Mouse (Mus musculus) lung, postnatal 36 days (tissue): Measurements from ENCODE around the gene Fam178b.
A peak's percentile ranks its signal among the peaks of the same experiment; 100 is the strongest.
"Not testable (repeated sequence)": the region's sequence is repeated elsewhere in the genome, so short reads cannot be mapped to it uniquely, and the experiment has no call there.

Experiments used
- DNase-seq: peaks from one replicate; pipeline ENCODE4 v3.0.0; 2022; ENCODE audit warnings: mixed read lengths

Gene Fam178b

GRCm38 (mm10) chr1:36540807-36541206 lies 142.2 kb downstream of the Fam178b start:
- DNase-seq, result no peak

GRCm38 (mm10) chr1:36540132-36540531 lies 142.9 kb downstream of the Fam178b start:
- no peak for DNase-seq

GRCm38 (mm10) chr1:36539186-36539585 lies 143.8 kb downstream of the Fam178b start, which contains the start of gene Gm42417:
Gene Gm42417, minus strand, starts transcription at chr1:36539429.
- peak; percentile 91 for DNase-seq

GRCm38 (mm10) chr1:36538727-36539126 lies 144.3 kb downstream of the Fam178b start:
- no peak for DNase-seq

- DNase-seq, result not testable (repeated sequence)
These were observed 146.2 kb downstream of the Fam178b start, which contains the start of gene Ankrd23 for GRCm38 (mm10) chr1:36536783-36537182. Gene Ankrd23, minus strand, starts transcription at chr1:36536883.

GRCm38 (mm10) chr1:36536397-36536728 lies 146.6 kb downstream of the Fam178b start:
- DNase-seq, result no peak

DNA sequence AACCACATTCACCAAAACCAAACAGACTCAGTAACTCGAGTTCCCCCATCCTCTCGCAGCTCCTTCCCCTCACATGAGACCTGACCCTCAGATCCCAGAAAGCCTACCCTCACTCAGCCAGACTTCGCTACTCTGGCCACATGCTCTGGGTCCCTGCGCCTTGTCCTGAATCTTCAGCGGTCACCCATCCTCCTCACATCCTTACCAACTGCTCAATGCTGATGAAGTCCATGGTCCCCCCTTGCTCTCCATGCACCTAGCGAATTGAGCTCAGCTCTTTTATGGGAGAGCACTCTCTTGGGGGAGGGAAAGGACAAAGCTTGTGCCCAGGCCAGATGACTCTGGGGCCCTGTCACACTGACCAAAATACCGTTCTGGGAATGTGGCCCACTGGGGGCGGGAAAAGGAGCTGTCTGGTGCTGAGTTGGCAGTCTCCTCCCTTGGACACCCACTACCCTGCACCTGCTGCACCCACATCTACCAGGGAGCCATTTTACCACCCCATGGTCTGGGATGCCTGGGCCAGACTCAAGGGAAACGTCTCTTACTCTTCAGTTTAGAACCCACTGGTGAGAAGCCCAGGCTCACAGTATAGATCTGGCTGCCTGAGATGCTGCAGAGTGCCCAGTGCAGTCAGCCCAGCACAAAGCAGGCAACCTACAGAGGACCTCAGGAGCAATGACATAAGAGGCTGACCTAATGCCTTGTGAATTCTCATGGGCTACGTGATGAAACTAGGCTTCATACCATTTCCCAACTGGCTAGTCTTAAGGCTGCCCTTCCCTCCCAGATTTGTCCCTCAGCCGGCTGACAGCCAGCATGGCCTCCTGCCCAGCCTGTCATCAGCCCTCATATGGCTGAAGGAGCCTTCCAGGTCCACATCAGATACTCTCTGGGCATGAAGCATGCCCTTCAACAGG lies 147.2 kb downstream of the Fam178b start:
- peak; percentile 67 for DNase-seq

GRCm38 (mm10) chr1:36534595-36535058 lies 148.4 kb downstream of the Fam178b start:
- DNase-seq, result peak; percentile 44

GRCm38 (mm10) chr1:36533546-36533945 lies 149.4 kb downstream of the Fam178b start:
- no peak for DNase-seq

DNA sequence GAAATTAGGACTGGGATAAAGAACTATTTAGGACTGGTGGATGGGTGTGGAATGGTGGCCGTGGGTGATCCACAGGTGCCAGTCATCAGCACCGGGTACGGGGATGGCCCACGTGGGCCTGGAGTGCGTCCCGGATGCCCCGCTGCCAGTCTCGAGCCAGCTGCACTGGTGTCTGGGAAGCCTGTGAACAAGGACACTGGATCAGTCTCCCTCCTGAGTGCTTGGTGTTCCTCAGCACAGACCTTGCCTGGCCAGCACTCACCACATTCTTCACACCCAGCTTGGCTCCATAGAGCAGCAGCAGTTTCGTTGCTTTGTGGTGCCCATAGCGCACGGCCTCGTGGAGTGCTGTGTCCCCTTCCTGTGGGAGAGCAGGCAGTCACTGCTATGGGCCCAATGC lies 151.5 kb downstream of the Fam178b start:
- DNase-seq, result no peak

DNA sequence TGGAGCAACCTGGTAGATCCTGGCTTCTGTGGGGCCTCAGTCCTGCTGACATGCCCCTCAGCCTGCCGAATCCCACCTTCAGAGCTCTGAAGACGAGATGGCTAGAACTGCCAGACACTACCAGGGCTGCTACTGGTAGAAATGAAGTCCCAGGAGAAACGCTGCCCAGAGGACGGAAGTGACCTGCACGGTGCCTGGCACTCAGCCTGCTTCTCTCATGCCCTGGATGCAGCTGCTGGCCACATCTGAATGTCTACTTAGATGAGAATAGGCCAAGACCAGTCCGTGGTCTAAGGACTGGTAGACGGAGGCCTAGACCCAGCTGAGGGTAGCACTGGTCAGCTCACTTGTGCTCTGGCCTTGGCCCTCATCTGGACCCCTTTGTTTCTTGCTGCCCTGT lies 152.0 kb downstream of the Fam178b start:
- DNase-seq, result no peak

GRCm38 (mm10) chr1:36530485-36530884 lies 152.5 kb downstream of the Fam178b start:
- no peak for DNase-seq

GRCm38 (mm10) chr1:36529875-36530274 lies 153.1 kb downstream of the Fam178b start:
- no peak for DNase-seq

DNA sequence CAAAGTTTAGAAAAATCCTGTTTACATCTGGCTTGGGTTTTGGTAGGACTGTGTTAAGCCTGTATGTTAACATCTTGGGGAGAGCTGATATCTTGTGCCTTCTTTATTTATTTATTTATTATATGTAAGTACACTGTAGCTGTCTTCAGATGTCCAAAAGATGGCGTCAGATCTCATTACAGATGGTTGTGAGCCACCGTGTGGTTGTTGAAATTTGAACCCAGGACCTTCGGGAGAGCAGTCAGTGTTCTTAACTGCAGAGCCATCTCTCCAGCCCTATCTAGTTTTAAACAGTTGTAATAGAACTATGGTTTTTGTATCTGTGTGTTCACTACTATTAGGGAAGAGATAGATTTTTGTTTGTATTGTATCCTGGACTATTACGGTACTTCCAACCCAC lies 153.7 kb downstream of the Fam178b start:
- no peak for DNase-seq

- no peak for DNase-seq
These were observed 154.6 kb downstream of the Fam178b start for GRCm38 (mm10) chr1:36528351-36528750.

- DNase-seq, result no peak
These were observed 156.1 kb downstream of the Fam178b start for GRCm38 (mm10) chr1:36526903-36527302.

DNA sequence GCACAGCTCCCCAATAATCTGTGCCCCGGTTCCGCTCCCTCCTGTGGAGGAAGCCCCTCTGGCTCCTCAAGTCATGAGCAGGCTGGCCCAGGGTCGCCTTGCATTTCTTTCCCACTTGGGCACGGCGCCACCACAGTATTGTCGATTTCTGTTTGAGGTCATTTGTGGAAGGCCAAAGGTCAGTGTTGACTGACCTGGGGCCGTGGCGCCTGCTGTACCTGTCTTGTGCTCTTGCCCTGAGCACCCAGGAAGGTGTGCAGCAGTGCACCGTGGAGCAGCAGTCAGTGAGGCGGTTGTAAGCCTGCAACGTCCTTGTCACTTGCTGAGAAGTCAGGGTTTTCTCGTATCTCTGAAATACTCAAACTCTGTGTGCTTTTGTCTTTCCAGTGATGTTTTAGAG lies 157.2 kb downstream of the Fam178b start:
- DNase-seq, result no peak

- DNase-seq, result no peak
These were observed 158.9 kb downstream of the Fam178b start for GRCm38 (mm10) chr1:36524058-36524457.

DNA sequence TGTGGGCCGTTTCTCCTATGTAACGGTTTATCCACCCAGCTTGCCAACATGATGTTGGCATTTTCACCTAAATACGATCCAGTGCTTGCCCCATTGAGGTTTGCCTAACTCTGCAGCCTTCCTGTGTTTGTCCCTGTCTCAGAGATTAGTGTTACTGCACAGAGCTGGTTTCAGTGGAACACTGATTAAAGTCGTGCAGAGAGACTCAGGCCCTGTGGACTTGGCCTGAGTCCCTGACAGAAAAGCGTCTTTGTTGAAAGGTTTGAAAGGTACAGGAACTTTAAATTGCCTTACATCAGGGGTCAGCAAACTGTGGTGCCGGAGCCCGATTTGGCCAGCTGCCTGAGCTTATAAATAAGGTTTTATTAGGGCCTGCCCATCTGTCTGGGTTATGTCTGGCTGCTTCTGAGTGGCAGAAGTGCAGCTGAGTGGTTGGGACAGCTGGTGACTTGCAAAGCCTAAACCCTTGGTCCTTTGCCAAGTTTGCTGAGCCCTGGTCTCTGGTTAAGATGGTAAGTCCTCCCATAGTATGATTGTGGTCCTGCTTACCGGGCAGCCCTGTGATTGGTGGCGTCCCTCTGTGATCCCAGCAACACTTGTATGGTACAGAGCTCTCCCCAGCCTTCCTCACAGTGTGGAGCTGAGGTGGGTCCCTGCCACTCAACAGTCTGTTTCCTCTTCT lies 159.5 kb downstream of the Fam178b start:
- DNase-seq, result no peak

DNA sequence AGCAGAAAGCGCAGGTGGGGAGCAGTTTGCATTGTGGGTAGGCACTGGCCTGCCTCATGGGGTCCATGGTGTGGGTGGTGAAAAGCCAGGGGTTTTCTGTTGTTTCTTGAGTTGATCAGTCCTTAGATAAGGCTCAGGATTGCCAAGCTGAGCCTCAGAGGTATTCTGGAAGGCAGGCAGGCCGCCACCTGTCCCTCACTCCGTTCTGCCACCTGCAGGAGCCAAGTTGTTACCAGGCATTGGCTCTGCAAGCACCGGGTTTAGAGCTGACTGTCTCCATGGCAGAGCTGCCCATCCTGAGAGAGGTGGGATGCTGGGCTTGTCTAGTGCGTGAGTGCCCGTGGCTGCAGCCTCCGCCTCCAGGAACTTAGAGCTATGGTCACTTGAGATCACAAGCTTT lies 160.8 kb downstream of the Fam178b start:
- no peak for DNase-seq

DNA sequence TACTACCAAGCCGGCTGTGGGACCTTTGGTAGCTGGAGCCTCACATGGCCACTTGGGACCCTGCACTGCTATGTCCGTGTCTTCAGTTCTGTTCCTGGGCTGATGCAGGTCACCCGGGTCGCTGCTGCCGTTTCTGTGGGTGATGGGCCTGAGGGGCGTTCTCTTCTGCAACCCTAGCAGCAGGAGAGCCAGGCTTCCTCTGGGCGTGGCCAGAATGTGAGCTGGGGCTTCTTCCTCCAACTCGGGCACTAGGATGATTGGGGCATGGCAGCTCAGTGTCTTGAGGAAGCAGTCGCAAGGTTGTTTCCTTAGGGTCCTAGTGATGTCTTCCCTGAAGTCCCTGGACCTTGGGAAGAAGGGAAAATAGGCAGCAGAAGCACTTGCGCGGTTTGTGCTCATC lies 163.4 kb downstream of the Fam178b start:
- DNase-seq, result no peak

GRCm38 (mm10) chr1:36518259-36518658 lies 164.7 kb downstream of the Fam178b start:
- DNase-seq, result no peak

DNA sequence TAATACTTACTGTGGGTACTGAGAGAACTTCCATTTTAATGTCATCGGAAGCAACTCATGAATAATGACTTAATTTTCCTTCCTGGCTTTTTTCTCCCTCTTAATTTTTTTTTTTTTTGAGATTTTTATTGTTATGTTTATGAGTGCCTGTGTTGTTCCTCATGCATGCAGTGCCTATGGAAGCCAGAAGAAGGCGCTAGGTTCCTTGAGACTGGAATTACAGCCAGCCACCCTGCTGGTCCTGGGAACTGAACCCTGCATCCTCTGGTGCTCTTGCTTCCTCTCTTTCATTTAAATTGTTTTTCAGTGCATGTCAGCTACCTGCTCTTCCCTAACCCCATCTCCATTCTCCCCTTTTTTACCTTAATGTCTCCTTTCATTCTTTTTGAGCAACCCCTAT lies 169.3 kb downstream of the Fam178b start:
- peak; percentile 69 for DNase-seq

DNA sequence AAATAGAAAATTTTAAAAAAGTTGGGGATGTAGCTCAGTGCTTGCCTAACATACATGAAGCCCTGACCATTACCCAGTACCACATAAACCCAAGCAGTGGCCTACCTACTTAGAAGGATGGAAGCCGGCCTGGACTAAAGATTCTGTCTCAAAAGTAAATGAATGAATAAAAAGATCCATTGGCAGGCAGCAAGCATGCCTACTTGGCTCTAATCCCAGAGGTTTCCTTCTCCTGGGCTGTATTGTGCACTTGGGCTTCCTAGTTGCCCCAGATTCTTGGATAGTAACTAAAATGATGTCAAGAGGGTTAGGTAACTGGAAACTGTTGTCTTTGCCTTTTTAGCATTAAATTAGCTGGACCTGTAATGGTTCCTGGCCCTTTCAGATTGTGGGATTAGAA lies 169.7 kb downstream of the Fam178b start:
- DNase-seq, result peak; percentile 38
